Mouse (Mus musculus) megakaryocyte, embryonic 14.5 days (primary cell): ENCODE data around the gene Sae1.

Experiments
- FLI1 ChIP-seq: IDR thresholded peaks from 2 replicates; pipeline ENCODE4 v1.6.1; 2012; ENCODE audit warnings: low read length, inconsistent platforms, mixed read lengths
- GATA1 ChIP-seq: IDR thresholded peaks from 3 replicates; pipeline ENCODE4 v1.6.1; 2012; ENCODE audit warnings: mixed read lengths, low read length, inconsistent platforms, borderline replicate concordance

DNA sequence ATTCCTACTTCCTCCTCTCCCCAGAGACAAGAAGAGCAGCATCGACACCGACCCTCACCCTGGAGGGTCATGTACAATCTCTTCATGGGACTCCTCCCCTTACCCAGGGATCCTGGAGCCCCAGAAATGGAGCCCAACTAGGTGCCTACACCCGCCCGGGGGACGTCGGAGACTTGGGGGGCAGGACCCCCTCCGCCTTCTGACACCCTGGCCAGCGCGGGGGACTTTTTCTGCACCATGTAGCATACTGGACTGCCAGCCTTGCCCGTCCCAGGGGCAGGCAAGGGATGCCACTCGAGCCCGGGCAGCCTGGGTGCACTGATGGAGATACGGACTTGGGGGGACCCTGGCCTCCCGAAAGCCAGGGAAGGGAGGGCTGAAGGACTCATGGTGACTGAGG lies 70.5 kb downstream of the Sae1 start:
- no peak for TF ChIP-seq GATA1
- TF ChIP-seq FLI1 = no peak
